33 mouse cellular contexts compared by ENCODE assay signal in the genomic region with DNA sequence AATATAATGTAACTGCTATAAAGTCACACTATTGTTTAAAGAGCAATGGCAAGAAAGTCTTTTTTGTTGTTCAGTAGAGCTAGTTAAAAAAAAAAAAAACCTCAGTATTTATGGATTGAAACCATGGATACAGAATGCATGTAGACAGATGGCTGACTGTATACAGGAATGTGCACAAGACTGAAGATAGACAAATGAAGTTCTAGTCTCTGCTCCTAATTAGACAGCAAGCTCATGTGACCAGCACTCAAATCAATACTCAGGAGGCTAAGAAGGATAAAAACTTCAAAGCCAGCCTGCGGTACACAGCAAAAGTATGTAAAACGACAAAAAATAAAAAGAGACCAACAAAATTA. TPM values are rescaled to one million over a fixed set of nuclear protein-coding genes. Genes with fewer than 3 reads are reported as not detected.
DNase-seq lines count a peak whose midpoint lies in the region; ATAC-seq and TF ChIP-seq lines count a peak whose summit lies in the region.
"Had no signal": no experiment of that assay in that cellular context is flagged by ENCODE, and none has a peak within 500 bp of the region (broad histone marks: within the 10 kb centered on the region; RNA-seq: fewer than 3 reads in every experiment).

No protein-coding gene starts in this region.

- DNase-seq in forebrain, postnatal 0 days = no peak
- DNase-seq in limb, embryonic 10.5 days (ENCODE audit: low spot score) = no peak
- no peak for DNase-seq in cerebellum, postnatal 25 days
- DNase-seq: adrenal gland, adult 8-10 months; adrenal gland, postnatal 25 days; B cell, adult 2 months; cerebellum, adult 18-20 months; cerebellum, adult 9-10 months; cerebellum, postnatal 14 days; gastrocnemius, postnatal 25 days; heart, adult 18-20 months; heart, postnatal 14 days; heart, postnatal 4 days; kidney, adult 18-20 months had no signal

- H3K36me3 ChIP-seq in forebrain, postnatal 0 days (ENCODE audit: insufficient read depth) = peaks cover 2% of the 10 kb centered on the region; the same call in 1 of the 2 replicates
- H3K36me3 ChIP-seq in forebrain, embryonic 15.5 days = no peaks in the 10 kb centered on the region
- peaks cover 8% of the 10 kb centered on the region for H3K36me3 ChIP-seq in heart, embryonic 12.5 days
- 0 out of 2 replicates have a peak, but pooled peaks cover 3% of the 10 kb centered on the region for H3K36me3 ChIP-seq in heart, embryonic 11.5 days (ENCODE audit: control insufficient read depth, insufficient read depth, low read length)
- H3K36me3 ChIP-seq in limb, embryonic 12.5 days = peaks cover 26% of the 10 kb centered on the region
- H3K36me3 ChIP-seq in limb, embryonic 10.5 days = peaks cover 62% of the 10 kb centered on the region

- peaks cover 10% of the 10 kb centered on the region for H3K4me1 ChIP-seq in forebrain, postnatal 0 days (ENCODE audit: insufficient read depth)
- peaks cover 13% of the 10 kb centered on the region for H3K4me1 ChIP-seq in forebrain, embryonic 15.5 days
- H3K4me1 ChIP-seq in heart, embryonic 12.5 days (replicated peaks) = peaks cover 56% of the 10 kb centered on the region
- H3K4me1 ChIP-seq in heart, embryonic 11.5 days (ENCODE audit: control insufficient read depth, insufficient read depth, low read length) = peaks cover 23% of the 10 kb centered on the region
- H3K4me1 ChIP-seq in limb, embryonic 12.5 days (replicated peaks) = peaks cover 38% of the 10 kb centered on the region
- peaks cover 35% of the 10 kb centered on the region for H3K4me1 ChIP-seq in limb, embryonic 10.5 days

- peak; percentile 56; the same call in 1 of the 2 replicates for ATAC-seq in forebrain, postnatal 0 days
- ATAC-seq in forebrain, embryonic 15.5 days (replicated peaks) = no peak
- no peak for ATAC-seq in heart, embryonic 12.5 days (ENCODE audit: insufficient number of reproducible peaks, low FRiP score)
- ATAC-seq in heart, embryonic 11.5 days (replicated peaks; ENCODE audit: insufficient number of reproducible peaks, low FRiP score, low TSS enrichment) = no peak
- no peak for ATAC-seq in limb, embryonic 12.5 days (ENCODE audit: insufficient number of reproducible peaks, insufficient read depth, low FRiP score, low TSS enrichment, low read depth)
- ATAC-seq: activated CD4-positive, CD25-positive, alpha-beta regulatory T cell, adult 4 months; forebrain, embryonic 16.5 days; hindbrain, postnatal 0 days; inflammation-experienced regulatory T-cells, adult 6 months; intestine, embryonic 16.5 days had no signal

- no peak for TF ChIP-seq CTCF in forebrain, postnatal 0 days (IDR thresholded peaks at IDR 0.05; ENCODE audit: low read depth)

- no peaks in the 10 kb centered on the region for H3K27me3 ChIP-seq in forebrain, postnatal 0 days (ENCODE audit: insufficient read depth, low read length)
- H3K27me3 ChIP-seq in forebrain, embryonic 15.5 days = no peaks in the 10 kb centered on the region
- no peaks in the 10 kb centered on the region for H3K27me3 ChIP-seq in heart, embryonic 12.5 days (replicated peaks)
- H3K27me3 ChIP-seq in heart, embryonic 11.5 days (ENCODE audit: control insufficient read depth, insufficient read depth, low read length) = no peaks in the 10 kb centered on the region
- H3K27me3 ChIP-seq in limb, embryonic 12.5 days = no peaks in the 10 kb centered on the region
- no peaks in the 10 kb centered on the region for H3K27me3 ChIP-seq in limb, embryonic 10.5 days (ENCODE audit: low read depth, poor library complexity, severe bottlenecking)
- H3K27me3 ChIP-seq: CH12.LX; embryonic facial prominence, embryonic 13.5 days; heart, embryonic 15.5 days had no signal

- no peak overlapping the region for H3K4me3 ChIP-seq in forebrain, postnatal 0 days (ENCODE audit: low read depth, low read length)
- H3K4me3 ChIP-seq in forebrain, embryonic 15.5 days = no peak overlapping the region
- H3K4me3 ChIP-seq in heart, embryonic 12.5 days = no peak overlapping the region
- no peak overlapping the region for H3K4me3 ChIP-seq in heart, embryonic 11.5 days (ENCODE audit: low read depth, low read length)
- H3K4me3 ChIP-seq in limb, embryonic 12.5 days (replicated peaks) = no peak overlapping the region
- no peak overlapping the region for H3K4me3 ChIP-seq in limb, embryonic 10.5 days
- H3K4me3 ChIP-seq: embryonic facial prominence, embryonic 10.5 days; embryonic facial prominence, embryonic 13.5 days; erythroblast, embryonic 14.5 days; forebrain, embryonic 10.5 days; heart, embryonic 15.5 days had no signal

- WGBS in forebrain, postnatal 0 days = 42% methylated on average over 2 of the region's 2 CpGs
- WGBS in forebrain, embryonic 15.5 days = 46% methylated on average over 2 of the region's 2 CpGs
- WGBS in heart, embryonic 12.5 days = 83% methylated on average over 2 of the region's 2 CpGs
- 81% methylated on average over 2 of the region's 2 CpGs for WGBS in heart, embryonic 11.5 days (ENCODE audit: insufficient replicate concordance)
- WGBS in limb, embryonic 12.5 days = 65% methylated on average over 2 of the region's 2 CpGs
- WGBS in limb, embryonic 10.5 days = 90% methylated on average over 2 of the region's 2 CpGs

- H3K4me2 ChIP-seq in forebrain, postnatal 0 days (ENCODE audit: low read depth) = no peak overlapping the region
- no peak overlapping the region for H3K4me2 ChIP-seq in forebrain, embryonic 15.5 days (replicated peaks)
- no peak overlapping the region for H3K4me2 ChIP-seq in heart, embryonic 12.5 days
- no peak overlapping the region for H3K4me2 ChIP-seq in heart, embryonic 11.5 days
- H3K4me2 ChIP-seq in limb, embryonic 12.5 days = no peak overlapping the region
- H3K4me2 ChIP-seq: embryonic facial prominence, embryonic 13.5 days; heart, embryonic 15.5 days; hindbrain, embryonic 14.5 days had no signal

- no peaks in the 10 kb centered on the region for H3K9me3 ChIP-seq in forebrain, postnatal 0 days (ENCODE audit: low read length)
- no peaks in the 10 kb centered on the region for H3K9me3 ChIP-seq in forebrain, embryonic 15.5 days
- no peaks in the 10 kb centered on the region for H3K9me3 ChIP-seq in heart, embryonic 12.5 days (replicated peaks)
- H3K9me3 ChIP-seq in heart, embryonic 11.5 days (replicated peaks; ENCODE audit: control insufficient read depth, low read length) = no peaks in the 10 kb centered on the region
- H3K9me3 ChIP-seq in limb, embryonic 12.5 days = no peaks in the 10 kb centered on the region
- no peaks in the 10 kb centered on the region for H3K9me3 ChIP-seq in limb, embryonic 10.5 days (replicated peaks)
- H3K9me3 ChIP-seq: embryonic facial prominence, embryonic 10.5 days; embryonic facial prominence, embryonic 13.5 days; heart, embryonic 15.5 days had no signal

- no peak overlapping the region for H3K9ac ChIP-seq in forebrain, postnatal 0 days
- H3K9ac ChIP-seq in forebrain, embryonic 15.5 days (replicated peaks) = no peak overlapping the region
- H3K9ac ChIP-seq in heart, embryonic 12.5 days = no peak overlapping the region
- no peak overlapping the region for H3K9ac ChIP-seq in heart, embryonic 11.5 days (ENCODE audit: low read depth, low read length)
- H3K9ac ChIP-seq in limb, embryonic 12.5 days (replicated peaks) = no peak overlapping the region
- H3K9ac ChIP-seq: embryonic facial prominence, embryonic 13.5 days; heart, embryonic 15.5 days; hindbrain, embryonic 14.5 days had no signal

- no peak overlapping the region for H3K27ac ChIP-seq in forebrain, postnatal 0 days (ENCODE audit: low read depth, low read length)
- H3K27ac ChIP-seq in forebrain, embryonic 15.5 days (replicated peaks) = no peak overlapping the region
- H3K27ac ChIP-seq in heart, embryonic 12.5 days (ENCODE audit: poor library complexity, severe bottlenecking) = peak overlapping the region; percentile 62; the same call in 1 of the 2 replicates
- H3K27ac ChIP-seq in heart, embryonic 11.5 days (ENCODE audit: low read depth, low read length) = no peak overlapping the region
- H3K27ac ChIP-seq in limb, embryonic 12.5 days = peak overlapping the region; percentile 17; the same call in 1 of the 2 replicates
- no peak overlapping the region for H3K27ac ChIP-seq in limb, embryonic 10.5 days
- H3K27ac ChIP-seq: embryonic facial prominence, embryonic 10.5 days; embryonic facial prominence, embryonic 13.5 days; forebrain, embryonic 10.5 days; hindbrain, embryonic 14.5 days; hindbrain, postnatal 0 days had no signal

RNA-seq across cellular contexts. Expression of gene Paics, which starts 5.5 kb away (rescaled TPM):
- 142 and 150 TPM in 2 replicates for total RNA-seq in forebrain, postnatal 0 days (2014; rRNA removed)
- 147 and 152 TPM in 2 replicates for polyA plus RNA-seq in forebrain, postnatal 0 days (2015; fragmentation: Nextera tagmentation; extraction: Ambion mirVana)
- polyA plus RNA-seq in forebrain, embryonic 15.5 days (2015; fragmentation: Nextera tagmentation; extraction: Ambion mirVana) = 220 and 224 TPM in 2 replicates
- 243 and 251 TPM in 2 replicates for polyA plus RNA-seq in heart, embryonic 12.5 days (2016; fragmentation: Nextera tagmentation; extraction: Ambion mirVana)
- 270 and 300 TPM in 2 replicates for polyA plus RNA-seq in heart, embryonic 11.5 days (2014; fragmentation: Nextera tagmentation; extraction: Ambion mirVana)
- 392 and 396 TPM in 2 replicates for polyA plus RNA-seq in limb, embryonic 12.5 days (2016; fragmentation: Nextera tagmentation; extraction: Ambion mirVana)
- 508 and 515 TPM in 2 replicates for polyA plus RNA-seq in limb, embryonic 10.5 days (2016; fragmentation: Nextera tagmentation; extraction: Ambion mirVana)

RNA-seq across cellular contexts. Expression of gene Ppat, which starts 5.7 kb away (rescaled TPM):
- 15.3 and 16.1 TPM in 2 replicates for total RNA-seq in forebrain, postnatal 0 days (2014; rRNA removed)
- polyA plus RNA-seq in forebrain, postnatal 0 days (2015; fragmentation: Nextera tagmentation; extraction: Ambion mirVana) = 10.5 and 11.2 TPM in 2 replicates
- 14.6 and 16.5 TPM in 2 replicates for polyA plus RNA-seq in forebrain, embryonic 15.5 days (2015; fragmentation: Nextera tagmentation; extraction: Ambion mirVana)
- 33.2 and 34.1 TPM in 2 replicates for polyA plus RNA-seq in heart, embryonic 12.5 days (2016; fragmentation: Nextera tagmentation; extraction: Ambion mirVana)
- polyA plus RNA-seq in heart, embryonic 11.5 days (2014; fragmentation: Nextera tagmentation; extraction: Ambion mirVana) = 38.7 and 39.6 TPM in 2 replicates
- 34.6 and 36.0 TPM in 2 replicates for polyA plus RNA-seq in limb, embryonic 12.5 days (2016; fragmentation: Nextera tagmentation; extraction: Ambion mirVana)
- polyA plus RNA-seq in limb, embryonic 10.5 days (2016; fragmentation: Nextera tagmentation; extraction: Ambion mirVana) = 51.2 and 62.1 TPM in 2 replicates

RNA-seq across cellular contexts. Expression of gene Srp72, which starts 28.8 kb away (rescaled TPM):
- 79.6 and 92.1 TPM in 2 replicates for total RNA-seq in forebrain, postnatal 0 days (2014; rRNA removed)
- 71.1 and 79.7 TPM in 2 replicates for polyA plus RNA-seq in forebrain, postnatal 0 days (2015; fragmentation: Nextera tagmentation; extraction: Ambion mirVana)
- 79.0 and 81.3 TPM in 2 replicates for polyA plus RNA-seq in forebrain, embryonic 15.5 days (2015; fragmentation: Nextera tagmentation; extraction: Ambion mirVana)
- 42.3 and 45.1 TPM in 2 replicates for polyA plus RNA-seq in heart, embryonic 12.5 days (2016; fragmentation: Nextera tagmentation; extraction: Ambion mirVana)
- 51.4 and 51.9 TPM in 2 replicates for polyA plus RNA-seq in heart, embryonic 11.5 days (2014; fragmentation: Nextera tagmentation; extraction: Ambion mirVana)
- 88.1 and 88.5 TPM in 2 replicates for polyA plus RNA-seq in limb, embryonic 12.5 days (2016; fragmentation: Nextera tagmentation; extraction: Ambion mirVana)
- polyA plus RNA-seq in limb, embryonic 10.5 days (2016; fragmentation: Nextera tagmentation; extraction: Ambion mirVana) = 78.9 and 90.8 TPM in 2 replicates

RNA-seq across cellular contexts. Expression of gene Aasdh, which starts 40.3 kb away (rescaled TPM):
- total RNA-seq in forebrain, postnatal 0 days (2014; rRNA removed) = 16.1 and 18.8 TPM in 2 replicates
- polyA plus RNA-seq in forebrain, postnatal 0 days (2015; fragmentation: Nextera tagmentation; extraction: Ambion mirVana) = 6.7 and 13.3 TPM in 2 replicates
- polyA plus RNA-seq in forebrain, embryonic 15.5 days (2015; fragmentation: Nextera tagmentation; extraction: Ambion mirVana) = 25.6 and 27.5 TPM in 2 replicates
- 16.4 and 17.8 TPM in 2 replicates for polyA plus RNA-seq in heart, embryonic 12.5 days (2016; fragmentation: Nextera tagmentation; extraction: Ambion mirVana)
- 17.9 and 20.1 TPM in 2 replicates for polyA plus RNA-seq in heart, embryonic 11.5 days (2014; fragmentation: Nextera tagmentation; extraction: Ambion mirVana)
- polyA plus RNA-seq in limb, embryonic 12.5 days (2016; fragmentation: Nextera tagmentation; extraction: Ambion mirVana) = 21.1 and 21.9 TPM in 2 replicates
- 18.8 and 23.5 TPM in 2 replicates for polyA plus RNA-seq in limb, embryonic 10.5 days (2016; fragmentation: Nextera tagmentation; extraction: Ambion mirVana)

RNA-seq across cellular contexts. Expression of gene Arl9, which starts 58.2 kb away (rescaled TPM):
- total RNA-seq in forebrain, postnatal 0 days (2014; rRNA removed) = not detected in 2 replicates
- not detected in 2 replicates for polyA plus RNA-seq in forebrain, postnatal 0 days (2015; fragmentation: Nextera tagmentation; extraction: Ambion mirVana)
- not detected in 2 replicates for polyA plus RNA-seq in forebrain, embryonic 15.5 days (2015; fragmentation: Nextera tagmentation; extraction: Ambion mirVana)
- polyA plus RNA-seq in heart, embryonic 12.5 days (2016; fragmentation: Nextera tagmentation; extraction: Ambion mirVana) = not detected in 2 replicates
- 0.46 TPM in 1 of 2 replicates, not detected in the other for polyA plus RNA-seq in heart, embryonic 11.5 days (2014; fragmentation: Nextera tagmentation; extraction: Ambion mirVana)
- polyA plus RNA-seq in limb, embryonic 12.5 days (2016; fragmentation: Nextera tagmentation; extraction: Ambion mirVana) = not detected in 2 replicates
- polyA plus RNA-seq in limb, embryonic 10.5 days (2016; fragmentation: Nextera tagmentation; extraction: Ambion mirVana) = not detected in 2 replicates
- total RNA-seq: adrenal gland, adult 8-10 months; common myeloid progenitor, adult 5-6 weeks; gastrocnemius, adult 18-20 months; gastrocnemius, postnatal 25 days; heart, adult 18-20 months; heart, postnatal 14 days; heart, postnatal 4 days; hindbrain, postnatal 0 days had no signal
- polyA plus RNA-seq: activated CD4-positive, CD25-positive, alpha-beta regulatory T cell, adult 4 months; embryonic facial prominence, embryonic 13.5 days; erythroblast, embryonic 14.5 days; forebrain, embryonic 10.5 days; forebrain, embryonic 16.5 days; heart, embryonic 15.5 days; hindbrain, embryonic 14.5 days; hindbrain, postnatal 0 days; inflammation-experienced regulatory T-cells, adult 6 months; intestine, embryonic 16.5 days; kidney, embryonic 14.5 days had no signal

Comparison
In these comparisons a context has a peak if more than half of its experiments do, and no peak if none do; other contexts are left out.
1. H3K27ac ChIP-seq: peak in heart, embryonic 12.5 days (single experiment) and limb, embryonic 12.5 days (single experiment); none in forebrain, postnatal 0 days (single experiment), forebrain, embryonic 15.5 days (single experiment), heart, embryonic 11.5 days (single experiment) and limb, embryonic 10.5 days (single experiment).